Mouse (Mus musculus): Measurements from ENCODE around the gene Dact3.

The Dact3 gene

GRCm38 (mm10) chr7:16858336-16858735 is 16.8 kb upstream of the Dact3 start:
- DNase-seq: peak in 1 of 2 experiments; percentile 39

GRCm38 (mm10) chr7:16859902-16860651 is 15.0 kb upstream of the Dact3 start:
- DNase-seq: no peak

- DNase-seq: no peak
Measured at GRCm38 (mm10) chr7:16867488-16867887, 7.6 kb upstream of the Dact3 start.

- no peak for DNase-seq
Measured at GRCm38 (mm10) chr7:16869497-16869896, 5.6 kb upstream of the Dact3 start.

- no peak for DNase-seq
Measured at GRCm38 (mm10) chr7:16871600-16871999, 3.5 kb upstream of the Dact3 start.

GRCm38 (mm10) chr7:16872478-16872877 is 2.6 kb upstream of the Dact3 start:
- DNase-seq: no peak

- no peak for DNase-seq
Measured at GRCm38 (mm10) chr7:16873392-16873791, 1.7 kb upstream of the Dact3 start.

- DNase-seq: peak; percentile 62 to 65
Measured at GRCm38 (mm10) chr7:16874190-16874589, 927 bp upstream of the Dact3 start.

- DNase-seq: peak; percentile 98 to 99
Measured at GRCm38 (mm10) chr7:16874756-16875309, 284 bp upstream of the Dact3 start.

GRCm38 (mm10) chr7:16875326-16875725 is 209 bp downstream of the Dact3 start:
- DNase-seq: no peak

- no peak for DNase-seq
Measured at GRCm38 (mm10) chr7:16876006-16876405, 889 bp downstream of the Dact3 start.

GRCm38 (mm10) chr7:16876608-16877007 is 1.5 kb downstream of the Dact3 start:
- DNase-seq: peak; percentile 20 to 30

GRCm38 (mm10) chr7:16877717-16878116 is 2.6 kb downstream of the Dact3 start:
- no peak for DNase-seq

GRCm38 (mm10) chr7:16879796-16880547 is 4.9 kb downstream of the Dact3 start:
- no peak for DNase-seq

- no peak for DNase-seq
Measured at GRCm38 (mm10) chr7:16880615-16881014, 5.5 kb downstream of the Dact3 start.

- no peak for DNase-seq
Measured at GRCm38 (mm10) chr7:16883162-16883561, 8.0 kb downstream of the Dact3 start.

GRCm38 (mm10) chr7:16884334-16884733 is 9.2 kb downstream of the Dact3 start:
- no peak for DNase-seq

- DNase-seq: no peak
Measured at GRCm38 (mm10) chr7:16885271-16885776, 10.2 kb downstream of the Dact3 start.

GRCm38 (mm10) chr7:16885905-16886304 is 10.8 kb downstream of the Dact3 start:
- no peak for DNase-seq

- no peak for DNase-seq
Measured at GRCm38 (mm10) chr7:16890536-16890935, 15.4 kb downstream of the Dact3 start.

GRCm38 (mm10) chr7:16890944-16891343 is 15.8 kb downstream of the Dact3 start:
- DNase-seq: no peak

GRCm38 (mm10) chr7:16891641-16892351 is 16.7 kb downstream of the Dact3 start, which contains the start of gene Gng8:
Gene Gng8 (plus strand): TSS chr7:16891786.
- peak; percentile 55 to 67 for DNase-seq

GRCm38 (mm10) chr7:16892352-16892730 is 17.2 kb downstream of the Dact3 start:
- no peak for DNase-seq

All from thymus, adult 18-20 months (tissue).